Mouse (Mus musculus) E14TG2a.4 (cell line): ENCODE measurements around the gene Snx21.

Experiments
- CTCF ChIP-seq: conservative IDR thresholded peaks from 2 replicates; pipeline ENCODE4 v1.5.1; 2014; ENCODE audit warnings: low read length
- NANOG ChIP-seq: IDR thresholded peaks from 2 replicates; pipeline ENCODE4 v1.6.1; 2014; ENCODE audit warnings: borderline replicate concordance, low read length, mixed read lengths
- POU5F1 ChIP-seq: IDR thresholded peaks from 2 replicates; pipeline ENCODE4 v1.6.1; 2014; ENCODE audit warnings: low read length, borderline replicate concordance

DNA sequence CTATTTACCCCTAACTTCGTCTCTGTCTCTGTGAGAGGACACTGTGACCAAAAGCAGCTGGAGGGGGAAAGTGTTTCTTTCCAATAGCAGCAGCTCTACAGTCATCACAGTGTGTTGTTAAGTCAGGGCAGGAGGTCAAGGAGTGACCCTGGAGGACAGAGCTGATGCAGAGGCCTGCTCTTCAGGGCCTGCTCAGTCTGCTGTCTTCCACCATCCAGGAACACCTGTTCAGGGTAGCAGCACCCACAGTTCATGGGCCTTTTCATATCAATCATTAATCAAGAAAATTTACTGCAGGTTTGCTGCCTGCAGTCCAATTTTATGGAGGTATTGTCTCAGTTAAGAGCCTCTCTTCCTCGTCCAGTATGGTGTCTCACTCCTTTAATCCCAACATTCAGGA, 27.9 kb downstream of the Snx21 start:
- TF ChIP-seq CTCF = no peak
- TF ChIP-seq NANOG = no peak
- TF ChIP-seq POU5F1 = no peak
